Mouse (Mus musculus): Measurements from ENCODE around the gene Klhdc2.

Gene Klhdc2

DNA sequence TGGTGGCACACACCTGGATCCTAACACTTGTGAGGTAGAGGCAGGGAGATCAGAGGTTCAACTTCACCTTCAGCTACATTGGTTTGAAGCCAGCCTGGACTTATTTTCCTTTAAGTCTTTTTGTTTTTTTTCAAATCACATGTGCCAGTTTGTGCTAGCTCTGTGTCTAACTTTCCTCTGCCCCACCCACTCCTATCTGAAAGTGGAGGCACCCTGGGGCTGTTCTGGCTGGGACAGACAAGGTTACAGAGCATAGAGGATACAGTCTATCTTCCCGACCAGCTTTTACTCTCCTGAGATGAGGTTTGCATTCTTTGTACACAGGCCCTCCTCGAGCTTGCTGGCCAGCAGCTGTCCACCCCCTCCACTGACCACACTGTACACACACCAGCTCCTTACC, 2.7 kb upstream of the Klhdc2 start:
- no peaks in the 10 kb centered on the region for H3K36me3 ChIP-seq (ENCODE audit: control insufficient read depth, insufficient read depth, low read length, poor library complexity, severe bottlenecking)
- no peaks in the 10 kb centered on the region for H3K27me3 ChIP-seq (ENCODE audit: control insufficient read depth, insufficient read depth, low read length, poor library complexity, severe bottlenecking)
- no peak for DNase-seq (ENCODE audit: low read depth, low spot score)

DNA sequence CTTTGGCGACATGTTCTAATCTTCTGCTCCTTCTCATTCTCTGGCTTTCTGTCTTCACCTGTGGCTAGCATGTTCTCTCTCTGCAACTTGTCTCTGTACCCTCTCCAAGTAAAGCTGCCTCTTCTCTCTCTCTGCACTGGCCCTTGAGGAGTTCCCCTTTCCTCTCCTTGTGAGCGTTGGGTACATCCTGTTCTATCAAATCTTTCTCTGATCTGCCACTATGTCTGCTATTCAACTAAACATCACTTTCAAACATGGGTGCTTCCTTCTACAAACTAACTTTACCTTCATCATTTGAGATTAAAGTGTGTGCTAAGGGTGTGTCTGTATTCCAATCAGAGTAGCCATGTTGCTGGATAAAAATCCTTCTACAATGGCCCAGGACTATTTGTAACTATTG, 1.5 kb upstream of the Klhdc2 start:
- no peaks in the 10 kb centered on the region for H3K27me3 ChIP-seq (ENCODE audit: control insufficient read depth, insufficient read depth, low read length, poor library complexity, severe bottlenecking)
- peak; percentile 18 for DNase-seq (ENCODE audit: low read depth, low spot score)
- no peaks in the 10 kb centered on the region for H3K36me3 ChIP-seq (ENCODE audit: control insufficient read depth, insufficient read depth, low read length, poor library complexity, severe bottlenecking)

DNA sequence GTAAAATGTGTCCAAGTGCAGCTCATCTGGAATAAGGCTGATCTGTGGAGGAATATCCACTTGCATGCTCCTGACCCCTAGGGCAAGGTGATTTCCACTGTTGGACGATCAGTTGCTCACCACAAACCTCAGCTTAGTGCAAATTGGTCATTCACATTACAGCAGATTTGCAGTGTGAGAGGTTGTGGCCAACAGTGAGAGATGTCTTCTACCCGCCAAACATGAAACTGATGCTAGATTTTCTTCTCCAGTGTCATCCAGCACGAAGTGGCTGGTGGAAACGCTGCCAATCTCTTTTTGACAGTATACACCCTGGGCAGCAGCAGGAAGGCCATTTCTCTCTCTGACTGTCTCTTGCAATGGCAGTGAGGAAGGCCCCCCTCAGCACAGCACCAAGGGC, 830 bp upstream of the Klhdc2 start:
- no peak for DNase-seq (ENCODE audit: low read depth, low spot score)
- H3K36me3 ChIP-seq (ENCODE audit: control insufficient read depth, insufficient read depth, low read length, poor library complexity, severe bottlenecking), result no peaks in the 10 kb centered on the region
- no peaks in the 10 kb centered on the region for H3K27me3 ChIP-seq (ENCODE audit: control insufficient read depth, insufficient read depth, low read length, poor library complexity, severe bottlenecking)

DNA sequence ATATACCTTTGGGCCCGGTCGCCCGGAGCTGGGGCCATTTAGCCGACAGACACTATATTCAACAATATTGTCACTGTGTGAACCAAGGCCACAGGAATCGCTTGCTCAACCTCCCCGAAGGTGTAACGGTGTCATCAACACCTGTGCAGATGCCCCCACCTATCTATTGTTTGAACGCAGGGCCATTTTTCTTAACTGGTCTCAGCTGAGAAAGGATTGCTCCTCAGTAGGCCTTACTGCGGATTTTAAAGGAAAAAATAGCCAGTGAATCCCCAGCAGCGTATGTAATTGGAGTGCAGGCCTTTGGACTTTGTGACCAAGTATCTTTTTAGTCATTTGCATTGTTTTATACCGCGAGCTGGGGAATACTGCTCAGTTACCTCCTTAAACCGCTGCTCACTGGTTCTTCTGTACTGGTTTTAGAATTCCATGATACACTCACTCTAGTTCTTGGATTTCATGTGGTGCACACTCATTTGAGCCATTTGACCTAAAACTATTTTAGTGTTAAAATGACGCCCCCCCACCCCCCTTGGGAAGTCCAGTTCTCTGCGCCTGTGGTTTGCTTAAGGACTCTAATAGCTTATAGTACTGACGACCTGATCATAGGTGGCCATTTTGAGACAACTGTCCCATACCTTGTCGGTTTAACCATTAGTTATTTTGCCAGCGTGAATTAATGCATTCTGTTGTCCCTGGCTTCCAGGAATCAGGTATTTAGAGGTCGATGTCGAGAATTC, 1.1 kb downstream of the Klhdc2 start:
- DNase-seq (ENCODE audit: low read depth, low spot score), result no peak
- Histone ChIP-seq H3K27me3 (ENCODE audit: control insufficient read depth, insufficient read depth, low read length, poor library complexity, severe bottlenecking) (no peaks in the 10 kb centered on the region), H3K36me3 (ENCODE audit: control insufficient read depth, insufficient read depth, low read length, poor library complexity, severe bottlenecking) (no peaks in the 10 kb centered on the region)

DNA sequence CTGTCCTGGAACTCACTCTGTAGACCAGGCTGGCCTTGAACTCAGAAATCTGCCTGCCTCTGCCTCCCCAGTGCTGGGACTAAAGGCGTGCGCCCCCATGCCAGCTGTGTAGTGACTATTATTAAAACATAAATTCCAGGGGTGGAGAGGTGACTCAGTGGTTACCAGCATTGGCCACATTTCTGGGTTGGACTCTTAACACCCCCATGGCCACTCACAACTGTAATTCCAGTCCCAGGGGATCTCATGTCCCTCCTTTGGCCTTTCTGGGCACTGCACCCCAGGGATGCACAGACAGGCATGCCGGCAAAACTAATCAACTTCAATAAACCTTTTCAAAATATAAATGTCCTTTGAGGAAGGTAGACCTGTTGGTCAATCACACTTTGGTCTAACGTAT, 1.8 kb downstream of the Klhdc2 start:
- no peaks in the 10 kb centered on the region for H3K36me3 ChIP-seq (ENCODE audit: control insufficient read depth, insufficient read depth, low read length, poor library complexity, severe bottlenecking)
- no peak for DNase-seq (ENCODE audit: low read depth, low spot score)
- no peaks in the 10 kb centered on the region for H3K27me3 ChIP-seq (ENCODE audit: control insufficient read depth, insufficient read depth, low read length, poor library complexity, severe bottlenecking)

DNA sequence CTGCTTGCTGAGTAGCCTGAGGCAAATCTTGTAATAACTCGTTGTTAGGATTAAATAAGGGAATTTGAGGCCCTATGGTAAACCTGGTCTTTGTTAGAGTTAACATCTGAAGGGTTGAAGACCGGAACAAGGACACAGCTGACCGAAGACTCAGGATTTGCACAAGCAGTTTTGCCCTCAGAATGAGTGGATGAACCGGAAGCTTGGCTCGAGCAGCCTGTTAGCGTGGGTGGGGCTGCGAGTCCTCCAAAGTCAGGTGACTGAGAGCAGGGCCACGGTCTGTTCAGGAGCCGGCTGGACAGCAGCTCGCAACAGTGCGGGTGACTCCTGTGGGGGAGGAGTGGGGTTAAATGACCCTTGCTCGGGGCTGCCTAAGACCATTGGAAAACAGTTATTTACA, 2.8 kb downstream of the Klhdc2 start:
- DNase-seq (ENCODE audit: low read depth, low spot score), result no peak
- no peaks in the 10 kb centered on the region for H3K27me3 ChIP-seq (ENCODE audit: control insufficient read depth, insufficient read depth, low read length, poor library complexity, severe bottlenecking)
- H3K36me3 ChIP-seq (ENCODE audit: control insufficient read depth, insufficient read depth, low read length, poor library complexity, severe bottlenecking), result no peaks in the 10 kb centered on the region

DNA sequence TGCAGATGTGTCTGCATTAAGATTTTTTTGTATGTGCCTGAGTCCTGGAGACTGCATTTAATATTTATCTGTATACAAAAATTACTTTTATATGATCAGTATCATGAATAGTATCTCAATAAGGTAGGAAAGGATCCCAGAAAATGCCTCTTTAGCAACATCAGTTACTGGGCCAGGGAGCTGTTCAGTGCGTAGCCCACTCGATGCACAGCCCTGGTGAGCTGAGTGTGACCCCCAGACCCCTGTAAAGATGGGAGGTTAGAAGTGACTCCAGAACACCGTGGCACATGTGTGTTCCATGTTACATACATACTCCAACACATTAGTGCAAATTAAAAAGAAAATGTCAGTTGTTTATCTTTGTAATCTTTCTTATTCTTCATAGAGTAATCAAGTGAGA, 3.4 kb downstream of the Klhdc2 start:
- no peaks in the 10 kb centered on the region; the same call in 1 of the 2 replicates for H3K36me3 ChIP-seq (ENCODE audit: control insufficient read depth, insufficient read depth, low read length, poor library complexity, severe bottlenecking)
- no peak for DNase-seq (ENCODE audit: low read depth, low spot score)
- H3K27me3 ChIP-seq (ENCODE audit: control insufficient read depth, insufficient read depth, low read length, poor library complexity, severe bottlenecking), result no peaks in the 10 kb centered on the region

DNA sequence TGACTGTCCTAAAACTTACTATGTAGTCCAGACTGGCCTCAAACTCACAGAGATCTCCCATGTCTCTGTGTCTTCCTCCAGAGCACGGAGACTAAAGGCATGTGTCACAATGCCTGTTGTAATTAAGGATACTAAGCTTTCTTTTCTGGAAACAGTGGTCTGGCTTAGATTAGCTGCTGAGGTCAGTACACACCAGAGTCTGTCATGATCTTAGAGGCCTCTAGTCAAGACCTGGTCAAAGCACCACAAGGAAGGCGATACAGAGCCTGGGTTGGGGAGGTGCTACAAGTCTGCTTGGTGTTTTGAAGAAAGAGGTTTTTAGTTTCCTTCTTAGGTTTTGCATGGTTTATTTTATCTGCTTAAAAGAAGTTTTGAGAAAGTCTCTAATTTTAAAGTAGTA, 3.9 kb downstream of the Klhdc2 start:
- Histone ChIP-seq H3K36me3 (ENCODE audit: control insufficient read depth, insufficient read depth, low read length, poor library complexity, severe bottlenecking) (peaks cover 5% of the 10 kb centered on the region), H3K27me3 (ENCODE audit: control insufficient read depth, insufficient read depth, low read length, poor library complexity, severe bottlenecking) (no peaks in the 10 kb centered on the region)
- no peak for DNase-seq (ENCODE audit: low read depth, low spot score)

DNA sequence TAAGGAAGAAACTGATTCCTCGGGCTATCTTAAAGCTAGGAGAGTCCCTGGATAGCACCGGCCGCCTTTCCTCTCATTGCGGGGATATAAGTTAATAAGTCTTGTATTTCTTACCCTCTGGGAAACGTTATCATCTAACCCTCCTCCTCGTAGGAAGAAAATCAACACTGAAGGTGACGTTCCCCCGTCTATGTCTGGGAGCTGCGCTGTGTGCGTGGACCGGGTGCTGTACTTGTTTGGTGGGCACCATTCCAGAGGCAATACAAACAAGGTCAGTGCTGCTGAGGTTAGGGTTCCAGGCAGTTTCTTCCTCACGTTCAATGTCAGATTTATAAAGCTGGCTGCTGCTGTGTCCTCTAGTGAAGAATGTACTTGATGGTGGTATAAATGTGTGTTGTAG, 5.7 kb downstream of the Klhdc2 start:
- no peak for DNase-seq (ENCODE audit: low read depth, low spot score)
- Histone ChIP-seq H3K27me3 (ENCODE audit: control insufficient read depth, insufficient read depth, low read length, poor library complexity, severe bottlenecking) (no peaks in the 10 kb centered on the region), H3K36me3 (ENCODE audit: control insufficient read depth, insufficient read depth, low read length, poor library complexity, severe bottlenecking) (peaks cover 5% of the 10 kb centered on the region)

DNA sequence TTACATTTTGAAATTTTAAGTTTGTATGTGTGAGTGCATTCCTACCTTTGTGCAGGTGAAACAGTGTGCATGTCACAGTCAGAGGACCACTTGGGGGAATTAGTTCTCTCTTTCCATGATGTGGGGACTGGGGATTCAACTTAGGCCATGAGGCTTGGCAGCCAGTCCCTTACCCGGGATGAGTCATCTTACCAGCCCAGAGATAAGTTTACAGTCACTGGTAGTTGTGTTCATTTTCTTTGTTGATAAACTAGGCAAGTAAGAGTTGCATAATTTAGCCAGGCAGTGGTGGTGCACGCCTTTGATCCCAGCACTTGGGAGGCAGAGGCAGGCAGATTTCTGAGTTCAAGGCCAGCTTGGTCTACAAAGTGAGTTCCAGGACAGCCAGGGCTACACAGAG, 7.6 kb downstream of the Klhdc2 start:
- Histone ChIP-seq H3K36me3 (ENCODE audit: control insufficient read depth, insufficient read depth, low read length, poor library complexity, severe bottlenecking) (peaks cover 6% of the 10 kb centered on the region), H3K27me3 (ENCODE audit: control insufficient read depth, insufficient read depth, low read length, poor library complexity, severe bottlenecking) (no peaks in the 10 kb centered on the region)
- DNase-seq (ENCODE audit: low read depth, low spot score), result no peak

DNA sequence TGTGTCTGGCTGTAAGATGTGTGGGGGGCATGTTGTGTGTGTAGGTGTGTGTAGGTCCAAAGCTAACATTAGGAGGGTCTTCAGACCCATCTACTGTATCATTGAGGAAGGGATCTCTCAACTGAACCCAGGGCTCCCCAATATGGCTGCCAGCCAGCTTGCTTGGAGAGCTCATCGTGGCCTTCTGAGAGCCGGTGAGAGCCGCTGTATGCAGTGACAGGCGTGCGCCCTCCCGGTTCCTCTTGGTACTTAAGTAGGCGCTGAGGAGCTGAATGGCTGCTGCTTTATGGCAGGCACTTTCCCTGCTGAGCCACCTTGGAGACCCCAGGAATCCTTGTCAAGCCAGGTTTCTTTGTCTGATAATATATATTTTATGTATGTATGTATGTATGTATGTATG, 9.9 kb downstream of the Klhdc2 start:
- DNase-seq (ENCODE audit: low read depth, low spot score), result no peak
- no peaks in the 10 kb centered on the region for H3K27me3 ChIP-seq (ENCODE audit: control insufficient read depth, insufficient read depth, low read length, poor library complexity, severe bottlenecking)
- peaks cover 12% of the 10 kb centered on the region for H3K36me3 ChIP-seq (ENCODE audit: control insufficient read depth, insufficient read depth, low read length, poor library complexity, severe bottlenecking)

DNA sequence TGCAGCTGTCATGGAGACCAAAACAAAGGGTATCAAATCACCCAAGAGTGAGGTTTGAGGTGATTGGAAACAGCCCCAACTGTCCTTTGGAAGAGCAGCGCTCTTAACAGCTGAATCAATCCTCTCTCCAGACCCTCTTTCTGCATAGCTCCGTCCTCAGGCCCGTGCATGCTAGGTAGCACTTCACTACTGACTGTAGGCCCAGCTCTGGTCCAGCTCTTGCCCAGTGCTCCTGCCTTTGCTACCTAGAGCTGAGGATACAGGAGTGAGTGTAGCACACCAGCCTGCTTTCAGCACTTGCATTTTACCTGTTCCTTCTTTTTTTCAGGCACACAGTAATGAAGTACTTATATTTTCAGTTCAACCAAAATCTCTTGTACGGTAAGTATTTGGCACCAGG, 13.2 kb downstream of the Klhdc2 start:
- DNase-seq (ENCODE audit: low read depth, low spot score), result no peak
- Histone ChIP-seq H3K27me3 (ENCODE audit: control insufficient read depth, insufficient read depth, low read length, poor library complexity, severe bottlenecking) (no peaks in the 10 kb centered on the region), H3K36me3 (ENCODE audit: control insufficient read depth, insufficient read depth, low read length, poor library complexity, severe bottlenecking) (peaks cover 16% of the 10 kb centered on the region)

DNA sequence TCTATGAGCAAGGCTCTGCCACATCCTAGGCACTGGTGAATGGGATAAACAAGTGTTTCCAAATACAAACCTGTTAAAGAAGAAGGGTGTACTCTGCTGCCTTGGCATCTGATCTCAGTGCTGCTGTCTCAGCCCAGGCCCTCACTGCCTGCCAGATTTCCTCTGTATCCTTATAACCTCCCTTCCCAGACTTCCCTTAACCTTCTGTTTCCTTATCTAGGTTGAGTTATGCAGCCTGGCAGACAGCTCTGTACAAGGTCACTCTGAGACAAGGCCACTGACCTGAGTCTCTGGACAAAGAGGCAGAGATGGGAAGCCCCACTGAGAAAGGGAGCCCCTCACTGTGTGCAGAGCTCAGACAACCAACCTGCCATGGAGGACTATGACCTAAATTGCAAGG, 21.9 kb downstream of the Klhdc2 start:
- DNase-seq (ENCODE audit: low read depth, low spot score), result no peak
- Histone ChIP-seq H3K27me3 (ENCODE audit: control insufficient read depth, insufficient read depth, low read length, poor library complexity, severe bottlenecking) (no peaks in the 10 kb centered on the region), H3K36me3 (ENCODE audit: control insufficient read depth, insufficient read depth, low read length, poor library complexity, severe bottlenecking) (peaks cover 12% of the 10 kb centered on the region)

DNA sequence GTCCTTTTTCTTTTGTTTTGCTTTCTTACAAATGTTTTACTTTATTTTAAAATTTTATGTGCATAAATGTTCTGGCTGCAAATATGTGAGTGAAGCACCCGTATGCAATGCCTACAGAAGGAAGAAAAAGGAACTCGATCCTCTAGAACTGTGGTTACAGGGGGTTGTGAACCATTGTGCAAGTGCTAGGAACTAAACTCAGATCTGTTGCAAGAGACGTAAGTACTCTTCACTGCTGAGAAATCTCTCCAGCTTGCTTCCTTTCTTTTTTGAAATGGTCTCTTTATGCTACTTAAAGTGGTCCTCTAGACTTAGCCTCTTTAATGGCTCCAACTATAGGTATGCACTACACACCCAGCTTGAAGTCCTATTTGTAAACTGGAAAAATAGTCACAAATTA, 34.7 kb downstream of the Klhdc2 start:
- DNase-seq (ENCODE audit: low read depth, low spot score), result no peak
- Histone ChIP-seq H3K36me3 (ENCODE audit: control insufficient read depth, insufficient read depth, low read length, poor library complexity, severe bottlenecking) (peaks cover 11% of the 10 kb centered on the region), H3K27me3 (ENCODE audit: control insufficient read depth, insufficient read depth, low read length, poor library complexity, severe bottlenecking) (no peaks in the 10 kb centered on the region)

DNA sequence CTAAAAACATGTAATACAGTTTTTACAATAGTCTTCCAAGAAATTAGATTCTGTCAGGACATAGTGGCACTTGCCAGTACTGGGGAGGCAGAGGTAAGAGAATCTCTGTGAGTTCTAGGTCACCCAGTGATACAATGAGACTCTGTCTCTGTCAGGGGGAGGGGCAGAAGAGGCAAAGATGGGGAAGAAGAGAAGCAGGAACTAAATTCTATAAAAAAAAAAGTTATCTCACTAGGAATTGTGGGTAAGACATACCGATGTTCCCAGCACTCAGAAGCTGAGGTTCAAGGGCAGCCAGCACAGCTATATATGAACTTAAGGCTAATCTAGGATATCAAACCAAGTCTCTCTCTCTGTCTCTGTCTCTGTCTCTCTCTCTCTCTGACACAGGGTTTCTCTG, 35.7 kb downstream of the Klhdc2 start:
- DNase-seq (ENCODE audit: low read depth, low spot score), result no peak
- Histone ChIP-seq H3K27me3 (ENCODE audit: control insufficient read depth, insufficient read depth, low read length, poor library complexity, severe bottlenecking) (no peaks in the 10 kb centered on the region), H3K36me3 (ENCODE audit: control insufficient read depth, insufficient read depth, low read length, poor library complexity, severe bottlenecking) (peaks cover 11% of the 10 kb centered on the region)

DNA sequence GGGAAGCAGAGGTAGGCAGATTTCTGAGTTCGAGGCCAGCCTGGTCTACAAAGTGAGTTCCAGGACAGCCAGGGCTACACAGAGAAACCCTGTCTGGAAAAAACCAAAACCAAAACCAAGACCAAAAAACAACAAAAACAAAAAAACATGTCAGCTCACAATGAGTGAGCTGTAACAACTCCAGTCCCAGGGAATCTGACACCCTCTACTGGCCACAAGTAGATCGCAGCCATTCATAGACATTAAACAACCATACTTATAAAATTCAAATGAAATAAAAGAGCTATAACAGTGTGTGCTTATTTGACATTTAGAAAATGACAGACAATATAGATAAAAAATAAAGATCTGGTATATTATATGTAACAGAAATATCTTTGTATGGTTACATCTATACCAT, 37.1 kb downstream of the Klhdc2 start:
- peak; percentile 65 for DNase-seq (ENCODE audit: low read depth, low spot score)

More for the DNA sequence above, 37.1 kb downstream of the Klhdc2 start:
- peaks cover 11% of the 10 kb centered on the region for H3K36me3 ChIP-seq (ENCODE audit: control insufficient read depth, insufficient read depth, low read length, poor library complexity, severe bottlenecking)
- no peaks in the 10 kb centered on the region for H3K27me3 ChIP-seq (ENCODE audit: control insufficient read depth, insufficient read depth, low read length, poor library complexity, severe bottlenecking)
